Mouse (Mus musculus) activated CD4-positive, CD25-positive, alpha-beta regulatory T cell, adult 4 months (primary cell): ENCODE data around the gene Abcg5. TPM values are rescaled to one million over a fixed set of nuclear protein-coding genes. Genes with fewer than 3 reads are reported as not detected.
A peak's percentile ranks its signal among the peaks of the same experiment; 100 is the strongest.

Experiments
- ATAC-seq: one replicate; pipeline ENCODE4 v1.8.0; 2017
- polyA plus RNA-seq, 2 experiments: library from polyadenylated mRNA; unstranded; fragments of 100-300 nt; shearing (Covaris generic); gene quantifications; one replicate each; pipeline ENCODE4 v1.2.1; 2017

Gene Abcg5
- polyA plus RNA-seq, 2 experiments from 2014 or later: not detected

DNA sequence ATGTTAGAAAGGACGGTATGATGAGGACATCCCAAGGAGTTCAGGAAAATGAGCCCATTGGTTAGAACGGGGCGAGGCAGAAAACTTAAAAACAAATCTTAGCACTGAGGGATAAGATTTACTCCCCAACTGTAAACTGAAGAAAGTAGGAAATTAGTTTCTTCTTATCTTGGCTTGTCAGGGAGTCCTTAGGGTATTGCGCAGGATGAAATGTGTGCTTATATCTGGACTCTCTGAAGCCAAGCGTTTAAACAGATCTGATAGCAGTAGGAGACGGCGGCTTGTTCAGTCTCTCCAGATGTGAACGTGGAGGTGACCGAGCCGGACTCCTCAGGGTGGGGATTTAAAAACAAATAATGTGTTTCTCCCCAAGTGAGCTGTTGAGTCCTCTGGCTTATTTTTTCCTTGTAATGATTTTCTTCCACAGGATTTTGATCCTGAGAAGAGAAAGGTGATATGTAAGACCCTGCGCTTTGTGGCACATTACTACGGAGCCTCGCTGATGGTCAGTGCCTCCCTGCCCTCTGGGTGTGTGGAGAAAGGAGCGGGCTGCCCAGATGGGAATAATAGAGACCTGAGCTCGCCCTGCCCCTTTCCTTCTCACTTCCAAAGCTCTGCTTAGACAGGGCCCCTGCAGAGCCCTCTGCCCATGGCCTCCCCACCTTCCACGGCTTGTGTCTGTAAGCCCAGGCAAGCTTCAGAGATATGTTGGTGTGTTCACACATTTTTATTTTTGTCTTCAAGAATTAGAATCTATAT, 38.3 kb downstream of the Abcg5 start:
- no peak for ATAC-seq

DNA sequence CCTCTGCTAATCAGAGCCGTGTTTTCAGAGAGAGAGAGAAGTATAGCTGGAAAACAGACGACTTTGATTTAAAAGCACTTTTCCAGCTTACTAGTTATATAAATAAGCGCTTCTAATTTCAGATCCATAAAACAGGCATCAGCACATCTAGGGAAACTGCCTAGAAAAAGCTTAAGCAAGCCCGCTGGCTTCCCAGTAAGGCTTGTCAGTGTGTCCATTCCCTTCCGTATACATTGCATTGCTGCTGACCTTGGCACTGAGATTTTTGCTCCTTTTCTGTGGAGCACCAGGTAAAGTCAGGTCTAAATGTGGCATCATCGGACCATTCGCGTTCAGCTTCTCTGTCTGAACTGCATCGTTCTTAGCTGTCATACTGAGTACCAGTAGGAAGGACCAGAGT, 40.5 kb downstream of the Abcg5 start:
- ATAC-seq: no peak

DNA sequence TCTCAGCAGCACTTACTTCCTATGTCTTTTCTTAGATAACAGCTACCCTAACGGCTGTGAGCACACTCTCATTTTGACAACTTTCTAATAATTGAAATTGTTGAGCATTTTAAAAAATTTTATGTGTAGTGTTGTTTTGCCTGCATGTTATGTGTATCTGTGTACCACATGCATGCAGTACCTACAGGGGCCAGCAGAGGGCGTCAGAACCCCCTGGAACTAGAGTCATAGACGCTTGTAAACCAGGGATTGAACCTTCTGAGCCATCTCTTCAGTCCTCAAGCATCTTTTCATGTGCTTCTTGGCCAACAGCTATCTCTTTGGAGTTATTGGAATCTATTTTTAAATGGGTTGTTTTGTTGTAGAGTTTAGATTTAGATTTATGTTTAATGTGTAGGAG, 40.9 kb downstream of the Abcg5 start:
- ATAC-seq: no peak

DNA sequence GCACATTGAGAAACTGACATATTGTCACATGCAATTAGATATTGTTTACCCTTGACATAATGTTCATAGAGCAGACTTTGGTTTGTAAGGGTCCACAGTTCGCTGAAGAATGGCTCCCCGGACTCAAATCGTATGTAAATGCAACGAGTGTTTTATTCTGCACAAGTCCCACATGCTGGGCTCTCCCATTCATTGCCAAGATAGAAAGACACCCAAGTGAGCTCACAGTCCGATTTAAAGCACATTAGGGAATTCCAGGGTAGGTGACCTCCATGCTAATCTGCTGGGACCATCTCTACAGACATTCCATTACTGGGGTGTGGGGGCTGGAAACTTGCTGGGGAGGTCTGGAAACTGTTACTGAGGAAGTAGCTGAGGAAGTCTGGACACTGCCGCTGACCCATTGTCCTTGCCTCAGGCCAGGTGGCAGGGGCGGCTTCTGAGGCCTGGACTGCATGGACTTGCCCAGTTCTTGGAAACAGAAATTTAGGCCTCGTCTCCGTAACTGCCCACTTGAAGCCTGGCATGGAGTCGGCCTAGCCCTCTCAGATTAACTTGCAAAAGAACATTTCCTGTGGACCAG, 42.9 kb downstream of the Abcg5 start:
- no peak for ATAC-seq

DNA sequence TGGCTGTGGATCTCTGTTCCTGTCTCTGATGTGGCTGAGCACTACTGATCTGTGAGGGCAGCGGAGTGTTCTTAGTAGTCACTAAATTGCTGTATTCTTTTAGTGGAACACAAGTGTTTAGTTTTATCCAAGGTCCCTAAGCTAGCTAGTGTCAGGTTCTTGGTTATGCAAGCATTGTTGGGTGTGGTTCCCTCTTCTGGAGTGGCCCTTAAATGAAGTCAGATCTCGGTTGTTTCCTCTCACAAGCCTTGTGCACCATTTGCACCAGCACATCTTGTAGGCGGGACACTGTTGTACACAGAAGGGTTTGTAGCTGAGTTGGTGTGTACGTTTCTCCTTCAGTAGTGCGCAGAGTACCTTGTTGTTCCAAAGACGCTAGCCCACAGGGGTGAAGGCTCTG, 44.8 kb downstream of the Abcg5 start:
- no peak for ATAC-seq

DNA sequence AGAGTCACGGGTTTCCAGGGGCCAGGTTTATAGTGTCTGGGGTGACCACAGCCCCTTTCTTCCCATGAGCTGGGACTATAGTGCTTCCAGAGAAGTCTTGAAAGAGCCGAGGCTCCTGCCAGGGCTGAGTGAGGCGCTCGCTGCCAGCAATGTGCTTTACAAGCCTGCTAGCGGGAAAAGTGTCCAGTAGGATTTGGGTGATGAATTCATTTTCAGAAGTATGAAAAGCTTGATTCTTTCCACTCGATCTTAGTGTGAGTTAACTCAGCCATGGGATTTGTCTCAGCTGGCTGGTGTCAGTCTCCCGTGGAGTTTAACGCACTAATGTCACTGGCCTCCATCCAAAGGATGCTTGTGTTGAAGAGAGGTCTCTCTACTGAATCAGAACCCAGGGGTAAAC, 46.5 kb downstream of the Abcg5 start:
- no peak for ATAC-seq

DNA sequence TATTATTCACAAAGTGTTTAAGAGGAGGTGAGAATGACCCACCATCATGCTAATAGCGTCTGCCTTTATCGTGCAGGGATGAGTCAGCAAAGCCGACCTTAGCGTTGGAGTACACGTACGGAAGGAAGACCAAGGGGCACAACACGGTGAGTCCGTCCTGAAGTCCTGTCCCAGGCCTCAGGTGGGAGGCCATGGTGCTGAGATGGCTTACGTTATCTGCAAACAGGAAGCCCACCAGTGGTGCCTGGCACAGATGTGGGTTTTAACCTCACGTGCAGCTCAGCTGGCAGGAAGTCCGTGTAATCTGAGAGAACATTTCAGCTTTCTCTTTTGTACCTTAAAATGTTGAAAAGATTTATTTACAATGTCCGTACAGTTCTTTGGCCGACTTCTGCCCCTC, 49.4 kb downstream of the Abcg5 start:
- peak; percentile 82 for ATAC-seq

DNA sequence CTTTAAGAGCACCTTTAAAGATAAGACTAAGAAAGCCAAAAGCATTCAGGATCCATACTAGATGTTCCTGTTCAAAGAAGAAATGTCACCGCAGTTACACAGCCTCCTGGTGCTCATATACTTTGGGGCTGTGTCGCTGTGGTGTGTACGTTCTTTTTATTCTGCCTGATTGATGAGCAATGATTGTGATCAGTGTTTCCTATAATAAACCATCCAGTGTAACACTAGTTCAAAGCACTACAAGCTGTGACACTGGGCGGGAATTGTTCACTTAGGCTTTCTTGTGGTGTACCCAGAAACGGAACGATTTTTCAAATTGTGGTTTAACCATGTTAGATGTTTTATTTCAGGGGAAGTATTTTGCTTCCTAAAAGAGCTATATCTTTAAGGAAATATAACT, 51.0 kb downstream of the Abcg5 start:
- ATAC-seq: no peak

DNA sequence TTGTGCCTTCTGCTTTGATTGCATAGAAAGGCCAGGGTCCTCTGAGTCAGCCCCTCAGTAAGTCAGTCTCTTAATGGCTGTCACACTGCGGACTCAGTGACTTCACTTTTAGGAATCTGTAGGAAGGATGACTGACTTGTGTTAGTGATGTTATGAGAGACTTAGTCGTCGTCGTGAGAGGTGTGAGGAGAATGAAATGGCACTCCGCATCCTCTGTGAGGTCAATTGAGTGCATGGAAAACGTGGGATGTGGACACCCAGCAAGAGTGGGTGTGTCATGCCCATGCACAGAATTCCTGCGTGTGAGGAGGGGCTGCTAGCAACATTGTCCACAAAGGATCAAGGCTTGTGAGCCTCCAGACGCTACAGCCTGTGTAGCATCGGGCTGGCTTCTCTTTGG, 54.2 kb downstream of the Abcg5 start:
- no peak for ATAC-seq

DNA sequence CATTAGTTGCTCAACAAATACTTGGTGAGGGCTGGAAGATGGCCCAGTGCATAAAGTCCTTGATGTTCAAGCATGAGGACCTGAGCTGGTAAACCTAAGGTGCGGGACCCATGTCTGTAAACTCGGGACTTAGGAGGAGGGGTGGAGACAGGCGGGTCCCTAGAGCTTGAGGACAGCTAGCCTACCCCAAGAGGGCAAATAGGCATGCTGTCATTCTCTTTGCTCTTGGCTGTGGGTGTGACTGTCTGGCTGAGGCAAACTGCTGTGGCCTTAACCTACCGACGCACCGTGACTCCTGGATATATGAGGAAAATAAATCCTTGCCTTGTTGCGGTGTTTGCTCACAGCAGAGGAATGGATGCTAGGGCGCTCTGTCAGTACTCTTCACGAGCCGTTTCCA, 55.1 kb downstream of the Abcg5 start:
- ATAC-seq: no peak

DNA sequence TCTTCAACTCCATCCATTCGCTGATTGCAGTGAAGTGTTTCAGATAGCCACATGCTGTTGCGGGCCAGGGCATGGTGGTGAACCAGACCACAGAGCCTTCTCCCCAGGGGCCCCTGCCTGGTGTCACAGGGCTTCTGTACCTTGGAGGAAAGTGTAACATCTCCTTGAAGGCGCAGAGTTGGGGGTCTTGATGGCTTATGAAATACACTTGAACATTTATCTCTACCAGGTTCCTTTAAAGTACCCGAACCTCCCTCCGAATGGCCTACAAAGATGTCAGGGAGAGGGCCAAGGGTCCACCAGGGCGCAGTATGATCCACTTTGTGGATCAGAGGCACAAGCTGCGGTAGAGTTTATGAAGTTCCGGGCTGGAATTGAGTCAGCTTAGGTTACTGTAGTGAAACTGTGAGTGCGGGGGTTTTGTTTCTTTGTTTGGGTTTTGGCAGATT, 55.9 kb downstream of the Abcg5 start:
- ATAC-seq: no peak

DNA sequence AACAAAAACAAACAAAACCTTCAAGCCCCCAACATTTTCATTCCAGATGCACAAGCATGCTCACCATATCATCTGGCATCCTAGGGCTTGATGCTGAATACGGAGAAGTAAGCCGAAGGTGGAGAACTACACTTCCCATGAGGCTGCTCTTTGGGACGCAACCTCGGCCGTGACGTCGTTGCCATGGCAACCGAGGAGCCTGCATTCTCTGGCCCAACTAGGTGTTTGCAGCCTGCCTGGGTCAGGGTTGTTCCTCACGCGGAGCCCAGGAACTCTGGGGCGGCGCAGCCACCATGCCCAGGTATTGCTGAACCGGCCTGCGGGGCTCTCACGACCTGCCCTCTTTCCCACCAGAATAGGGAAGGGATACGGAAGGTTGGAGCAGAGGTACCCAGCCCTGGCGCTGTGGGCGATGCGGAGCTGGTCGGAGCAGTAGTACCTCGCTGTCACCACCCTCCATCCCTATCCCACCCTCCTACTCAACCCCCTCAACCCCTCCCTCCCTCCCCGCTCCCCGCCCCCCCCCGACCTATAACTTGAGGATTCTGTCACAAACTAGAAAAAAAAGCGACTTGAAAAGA, 56.4 kb downstream of the Abcg5 start, which contains the start of gene Dync2li1:
Gene Dync2li1, plus strand, starts transcription at position 221 of the 581 bp plus-strand sequence.
- peak; percentile 99 for ATAC-seq

DNA sequence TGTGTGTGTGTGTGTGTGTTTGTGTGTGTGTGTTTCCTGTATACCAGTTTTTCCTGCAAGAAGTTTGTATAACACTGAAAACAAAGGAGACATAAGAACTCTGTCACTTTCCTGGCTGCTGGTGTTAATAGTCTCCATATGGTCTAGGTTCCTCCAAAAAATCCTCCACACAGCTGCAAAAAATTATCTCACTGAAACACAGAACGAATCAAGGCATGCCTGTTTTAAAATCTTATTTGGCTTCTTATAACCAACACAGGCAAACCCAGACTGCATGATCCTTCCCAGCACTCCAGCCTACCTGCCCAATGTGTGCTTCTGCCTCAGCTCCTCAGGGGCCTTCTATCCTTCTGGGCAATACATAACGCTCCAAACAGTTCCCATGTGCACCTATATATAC, 59.9 kb downstream of the Abcg5 start:
- no peak for ATAC-seq

DNA sequence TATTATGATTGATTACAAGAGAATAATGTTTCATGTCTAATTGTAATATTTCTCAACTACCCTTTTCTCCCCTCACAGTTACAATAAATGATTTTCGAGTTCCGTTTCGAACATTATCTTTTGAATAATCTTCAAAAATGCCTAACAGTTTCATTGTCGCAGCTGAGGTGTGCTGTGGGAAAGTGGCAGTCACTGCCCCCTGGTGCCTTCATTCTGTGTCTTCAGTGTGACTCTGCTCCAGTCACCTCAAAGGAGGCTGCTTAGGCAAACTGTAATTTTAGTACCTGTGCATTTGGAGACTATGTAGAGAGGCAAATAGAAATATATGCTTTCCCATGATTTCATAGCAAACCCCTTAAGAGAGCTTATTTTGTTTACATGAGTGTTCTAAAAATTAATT, 60.8 kb downstream of the Abcg5 start:
- ATAC-seq: no peak

DNA sequence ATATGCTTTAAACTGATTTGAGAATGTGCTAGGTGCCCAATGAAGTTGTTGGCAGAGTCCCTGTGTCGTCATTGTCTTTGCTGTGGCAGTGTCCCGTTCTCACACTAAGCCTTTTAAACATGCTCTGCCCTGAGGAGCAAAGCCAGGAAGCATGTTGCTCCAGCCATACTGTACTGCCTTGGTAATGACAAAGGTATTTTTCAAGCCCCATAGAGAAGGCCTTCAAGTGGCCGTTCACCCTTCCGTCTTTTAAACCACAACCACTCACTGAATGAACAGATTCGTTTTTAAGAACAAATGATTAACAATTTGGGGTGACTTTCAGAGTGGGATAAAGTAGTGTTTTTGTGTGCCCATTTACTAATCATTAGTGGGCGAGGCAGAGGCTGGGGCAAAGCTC, 61.6 kb downstream of the Abcg5 start:
- ATAC-seq: no peak

DNA sequence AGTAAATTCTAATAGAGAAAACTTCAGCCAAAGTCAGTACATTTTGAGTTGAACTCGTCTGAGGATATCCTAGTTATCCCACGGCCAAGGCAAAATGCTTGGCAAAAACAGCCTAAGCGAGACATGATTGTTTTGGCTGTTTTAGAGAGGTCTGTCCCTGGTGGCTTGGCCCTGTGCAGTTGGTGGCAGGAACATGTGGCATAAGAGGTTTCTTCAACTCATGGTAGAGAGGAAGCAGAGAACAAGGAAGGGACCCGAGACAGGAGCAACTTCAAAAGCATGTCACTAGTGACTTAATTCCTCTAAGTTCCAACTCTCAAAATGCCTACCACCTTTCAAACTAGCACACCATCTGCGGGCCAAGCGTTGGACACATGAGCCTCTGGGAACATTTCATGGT, 62.2 kb downstream of the Abcg5 start:
- ATAC-seq: no peak

DNA sequence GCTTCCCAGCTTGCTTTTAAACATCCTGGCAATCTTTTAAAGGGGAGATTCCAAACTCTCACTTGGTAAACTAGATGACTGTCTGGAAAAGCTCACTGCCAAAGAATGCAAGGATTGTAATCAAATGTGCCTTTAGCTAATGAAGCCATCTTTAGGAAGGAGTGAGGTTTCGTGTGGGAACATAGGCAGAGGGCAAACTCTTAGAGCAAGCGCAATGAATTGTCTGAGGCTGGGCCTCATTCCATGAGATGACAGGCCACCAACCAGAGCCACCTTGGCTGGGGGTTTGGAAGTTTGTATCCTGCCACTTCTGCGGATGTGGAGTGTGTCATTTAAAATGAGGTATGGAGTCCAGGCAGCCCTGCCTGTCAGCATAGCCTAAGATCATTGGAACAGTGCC, 62.7 kb downstream of the Abcg5 start:
- no peak for ATAC-seq

DNA sequence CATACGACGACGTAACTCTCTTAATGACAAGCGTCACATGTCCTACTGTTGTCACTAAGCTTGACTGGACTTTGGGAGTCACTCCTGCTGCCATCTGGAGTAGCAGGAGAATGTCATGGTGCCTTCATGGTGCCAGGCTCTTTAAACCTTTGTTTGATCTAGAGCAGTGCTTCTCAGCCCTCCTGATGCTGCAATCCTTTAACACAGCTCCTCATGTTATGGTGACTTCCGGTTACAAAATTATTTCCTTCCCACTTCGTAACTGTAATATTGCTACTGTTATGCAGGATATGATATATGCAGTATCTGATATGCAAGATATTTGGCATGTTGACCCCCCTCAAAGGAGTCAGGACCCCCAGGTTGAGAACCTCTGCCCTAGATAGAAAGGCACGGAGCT, 63.7 kb downstream of the Abcg5 start:
- no peak for ATAC-seq

DNA sequence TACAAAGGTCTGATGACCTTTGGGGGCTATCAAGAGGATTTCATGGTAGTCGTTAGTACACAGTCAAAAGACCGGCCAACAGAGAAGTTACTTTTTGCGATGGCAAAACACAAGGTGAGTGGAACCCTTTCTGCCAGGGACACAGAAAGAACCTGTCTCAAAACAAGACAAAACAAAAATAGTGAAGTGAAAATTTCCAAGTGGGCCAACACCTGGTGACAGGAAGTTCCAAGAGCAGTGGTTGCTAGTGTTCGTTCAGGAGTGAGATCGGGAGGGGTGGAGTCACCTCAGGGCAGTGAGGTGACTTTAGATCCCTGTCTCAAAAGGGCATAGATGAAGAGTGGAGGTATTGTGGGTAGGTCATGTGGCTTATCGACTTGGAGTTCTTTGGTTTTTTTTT, 64.9 kb downstream of the Abcg5 start:
- ATAC-seq: no peak

DNA sequence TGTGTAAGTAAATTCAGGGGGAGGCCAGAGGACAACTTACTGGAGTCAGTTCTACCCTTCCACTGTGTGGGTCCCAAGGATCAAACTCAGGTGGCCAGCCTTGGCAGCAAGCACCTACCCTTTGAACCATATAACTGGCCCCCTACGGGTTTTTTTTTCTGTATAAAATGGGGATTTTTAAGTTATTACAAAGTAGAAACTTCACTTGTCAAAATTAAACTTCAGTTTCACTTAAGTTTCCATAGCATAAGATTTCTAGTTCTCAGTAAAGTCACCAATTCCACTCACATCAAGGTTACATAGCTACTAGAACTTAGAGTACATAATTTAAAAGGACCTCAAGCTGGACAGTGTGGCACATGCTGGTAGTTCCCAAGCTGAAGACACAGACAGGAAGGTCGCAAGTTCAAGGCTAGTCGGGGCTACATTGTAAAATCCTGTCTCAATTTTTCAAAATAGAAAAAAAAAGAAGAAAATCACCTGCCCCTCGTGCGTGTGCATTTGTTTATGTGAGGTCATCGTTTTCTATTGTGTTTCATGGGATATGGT, 66.2 kb downstream of the Abcg5 start:
- ATAC-seq: no peak

DNA sequence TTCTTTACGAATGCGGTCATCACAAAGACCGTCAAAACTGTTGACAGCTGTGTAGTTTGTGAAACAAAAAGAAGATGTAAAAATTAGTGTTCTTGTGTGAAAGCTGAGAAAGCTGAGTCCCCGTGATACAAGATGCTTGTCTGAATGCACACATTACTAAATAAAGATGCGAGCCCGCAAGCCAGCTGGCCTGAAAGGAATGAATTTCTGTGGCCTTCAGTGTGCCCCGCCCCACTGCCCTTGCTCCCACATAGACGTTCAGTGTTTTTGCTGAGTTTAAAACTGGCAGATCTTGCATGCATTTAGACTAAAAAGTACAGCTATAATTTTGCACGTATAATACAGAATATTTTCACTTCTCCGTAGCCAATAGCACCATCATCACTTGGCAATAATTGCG, 67.0 kb downstream of the Abcg5 start:
- ATAC-seq: no peak

DNA sequence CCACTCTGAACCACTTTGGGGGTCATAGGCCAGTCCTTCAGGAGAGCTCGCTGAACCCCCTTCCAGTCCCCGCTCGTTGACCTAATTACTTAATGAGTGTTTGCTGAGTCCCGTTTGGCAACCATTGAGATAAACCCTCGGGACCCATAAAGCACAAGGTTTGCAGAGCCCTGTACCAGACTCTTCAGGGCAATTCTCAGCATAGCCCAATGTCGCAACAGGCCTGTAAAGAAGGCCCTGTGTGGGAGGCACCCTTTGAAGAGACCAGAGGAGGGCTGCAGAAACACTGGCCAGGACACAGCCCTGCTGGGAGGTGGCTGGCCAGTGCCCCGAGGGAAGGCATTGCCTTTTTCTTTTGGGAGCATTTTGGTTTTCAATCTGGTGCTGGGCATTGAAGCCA, 70.8 kb downstream of the Abcg5 start:
- no peak for ATAC-seq

DNA sequence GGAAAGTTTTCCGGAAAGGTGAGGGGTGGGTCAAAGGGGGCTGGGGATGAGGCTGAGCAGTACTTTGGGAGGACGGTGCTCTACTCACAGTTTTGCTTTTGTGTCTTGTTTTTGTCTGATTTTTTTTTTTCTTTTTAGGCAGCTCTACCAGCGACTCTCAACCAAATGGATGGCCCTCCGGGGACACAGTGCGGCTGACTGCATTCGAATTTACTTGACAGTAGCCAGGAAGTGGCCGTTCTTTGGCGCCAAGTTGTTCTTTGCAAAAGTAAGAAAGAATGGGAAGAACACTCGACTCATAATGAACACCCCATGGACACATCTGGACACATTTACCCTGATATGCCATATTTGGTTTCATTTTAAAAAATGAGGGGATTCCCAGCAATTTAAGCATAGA, 71.3 kb downstream of the Abcg5 start:
- no peak for ATAC-seq

DNA sequence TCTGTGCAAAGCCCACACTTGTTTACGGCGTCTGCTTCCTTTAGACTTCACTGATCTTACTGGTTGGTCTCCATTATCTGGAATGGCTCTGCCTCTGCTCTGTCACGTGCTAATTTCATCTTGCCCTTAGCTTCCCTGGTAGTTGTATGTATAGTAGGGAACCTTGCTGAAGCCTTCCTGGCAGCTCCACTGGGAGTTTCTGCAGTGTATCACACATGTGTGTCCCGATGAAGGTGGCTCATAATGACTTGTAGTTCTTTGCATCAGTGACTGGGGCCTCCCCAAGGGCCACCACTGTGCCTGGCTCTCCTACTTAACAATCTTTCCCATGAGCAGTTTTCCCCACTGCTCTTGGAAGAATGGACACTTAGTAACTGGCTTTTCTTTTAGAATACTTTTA, 74.2 kb downstream of the Abcg5 start:
- ATAC-seq: no peak
